Mouse (Mus musculus) cerebellum, adult 2 months (tissue): Measurements from ENCODE around the gene Saysd1.

Experiments used
- CTCF ChIP-seq: fragments of 200-500 bp; IDR thresholded peaks from 2 replicates; pipeline ENCODE4 v1.5.1; 2011; ENCODE audit warnings: low read depth, mild to moderate bottlenecking, control low read depth, low read length, moderate library complexity, borderline replicate concordance; ENCODE audit not compliant: insufficient read depth
- POLR2A ChIP-seq: fragments of 200-500 bp; IDR thresholded peaks from 2 replicates; pipeline ENCODE4 v1.6.1; 2011; ENCODE audit warnings: low read length, control low read depth, borderline replicate concordance; ENCODE audit not compliant: insufficient read depth

- TF ChIP-seq CTCF (no peak), POLR2A (no peak)
Observed at GRCm38 (mm10) chr14:20047291-20047690, 91.0 kb downstream of the Saysd1 start.
